Mouse (Mus musculus): ENCODE measurements at regions not wholly inside any gene's neighbourhood (a gene's known extent, or its start where the extent isn't known, plus 50 kb on each side); places are given as distances from the start of the nearest gene placed in this dataset.

GRCm38 (mm10) chr6:41176034-41176433 is 126.0 kb upstream of the Try4 start:
- TF ChIP-seq POLR2A (IDR thresholded peaks at IDR 0.05; ENCODE audit: control insufficient read depth, extremely low read depth, insufficient read depth, low read length, poor library complexity) (no peak), CTCF (IDR thresholded peaks at IDR 0.05; ENCODE audit: borderline replicate concordance, control insufficient read depth, extremely low read depth, insufficient read depth, low read length, poor library complexity) (no peak)

All from thymus, adult 2 months (tissue).